Mouse (Mus musculus) embryo, embryonic 10.5 days (tissue): ENCODE data around the gene Slf1.
"Not testable (repeated sequence)": the region's sequence is repeated elsewhere in the genome, so short reads cannot be mapped to it uniquely, and the experiment has no call there.

Experiments used
- DNase-seq: peaks from one replicate; pipeline ENCODE4 v3.0.0-alpha.2; 2015; ENCODE audit warnings: low spot score

Gene Slf1

DNA sequence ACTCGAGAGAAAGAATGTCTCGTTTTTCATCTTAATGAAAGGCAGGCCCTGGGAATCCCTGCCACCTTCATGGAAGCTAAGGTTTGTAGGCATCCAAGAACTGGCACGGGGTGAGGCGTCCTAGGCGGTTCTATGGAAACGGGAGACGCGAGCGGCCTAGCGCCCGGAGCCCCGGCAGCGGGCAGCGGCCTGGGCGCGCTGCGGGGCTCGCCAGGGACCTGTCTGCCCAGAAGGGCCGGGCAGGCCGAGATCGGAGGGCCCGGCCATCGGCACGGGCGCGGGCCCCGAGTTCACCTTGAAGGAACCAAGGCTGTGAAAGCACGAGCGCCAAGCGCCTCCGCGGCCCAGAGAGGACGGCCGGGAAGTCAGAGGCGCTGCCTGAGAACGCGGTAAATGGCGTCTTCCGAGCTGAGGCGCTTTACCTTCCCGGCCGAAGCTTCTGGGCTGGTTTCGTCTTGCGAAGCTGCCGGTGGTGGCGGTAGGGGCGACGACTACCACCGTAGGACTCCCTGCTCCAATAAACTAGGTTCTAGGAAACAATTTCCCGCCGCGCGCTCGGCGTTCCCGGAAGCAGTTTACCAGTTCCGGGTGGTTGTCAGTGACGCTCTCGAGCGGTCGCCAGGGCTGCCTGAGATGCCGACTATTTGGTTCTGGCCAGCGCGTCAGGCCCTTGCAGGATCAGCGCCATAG, at the start of gene Slf1, which contains the start of gene 2210408I21Rik:
Gene Slf1 (minus strand): TSS at position 543 of the 690 bp plus-strand sequence.
Gene 2210408I21Rik (plus strand): TSS at position 610 of the 690 bp plus-strand sequence.
- peak; percentile 95 for DNase-seq

DNA sequence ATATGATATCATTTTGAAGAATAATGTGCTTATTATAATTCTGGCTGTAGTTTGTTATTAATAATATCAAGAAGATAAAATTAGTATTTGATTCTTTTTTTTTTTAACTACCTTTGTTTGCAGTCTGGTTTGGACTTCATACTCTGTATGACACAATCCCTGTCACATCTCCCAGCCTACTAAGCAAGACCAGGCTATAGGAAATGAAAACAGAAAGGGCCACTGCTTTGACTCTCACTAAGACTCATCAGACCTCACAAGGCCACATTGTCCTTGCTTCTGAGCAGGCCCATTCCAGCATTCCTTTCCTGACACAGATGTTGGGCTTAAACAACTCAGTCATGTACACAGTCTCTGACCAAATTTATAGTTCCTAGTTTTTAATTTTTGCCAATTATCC, 42.7 kb upstream of the Slf1 start:
- no peak for DNase-seq

DNA sequence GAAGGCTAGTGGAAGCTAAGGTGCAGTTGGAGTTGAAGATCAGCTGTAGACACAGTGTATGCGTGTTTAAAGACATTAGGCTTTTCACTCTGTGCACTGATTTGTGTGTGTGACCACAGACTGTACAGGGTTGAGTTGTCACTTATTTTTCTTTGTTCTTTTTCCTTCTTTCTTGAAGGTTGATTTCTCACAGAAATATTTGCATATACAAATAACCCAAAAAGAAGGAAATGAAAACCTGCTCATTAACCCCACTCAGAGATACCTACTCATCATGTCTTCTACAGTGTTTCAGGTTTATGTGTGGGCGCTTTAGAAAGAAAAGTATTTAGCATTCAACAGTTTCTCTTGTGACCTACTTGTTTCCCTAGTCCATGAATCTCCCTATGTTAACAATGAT, 5.6 kb upstream of the Slf1 start:
- DNase-seq: no peak

DNA sequence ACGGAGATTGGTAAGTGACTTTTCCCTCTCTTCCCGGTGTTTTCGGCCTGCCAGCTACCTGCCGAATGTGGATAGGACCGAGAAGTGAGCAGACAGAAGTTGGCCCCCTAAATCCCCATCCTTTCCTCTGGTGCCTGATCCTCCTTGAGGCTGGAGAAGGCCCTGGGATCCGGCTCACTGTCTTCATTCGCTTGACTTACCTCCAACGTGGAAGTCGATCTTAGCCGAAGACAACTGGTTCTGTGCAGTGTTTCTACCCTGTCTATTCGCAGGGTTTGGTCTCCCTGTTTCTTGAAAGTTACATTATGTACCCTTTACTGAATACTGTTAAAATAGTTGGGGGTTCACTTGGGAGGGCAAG, 328 bp upstream of the Slf1 start:
- no peak for DNase-seq

- no peak for DNase-seq
Measured at GRCm38 (mm10) chr13:77131132-77131531, 4.1 kb downstream of the Slf1 start.

DNA sequence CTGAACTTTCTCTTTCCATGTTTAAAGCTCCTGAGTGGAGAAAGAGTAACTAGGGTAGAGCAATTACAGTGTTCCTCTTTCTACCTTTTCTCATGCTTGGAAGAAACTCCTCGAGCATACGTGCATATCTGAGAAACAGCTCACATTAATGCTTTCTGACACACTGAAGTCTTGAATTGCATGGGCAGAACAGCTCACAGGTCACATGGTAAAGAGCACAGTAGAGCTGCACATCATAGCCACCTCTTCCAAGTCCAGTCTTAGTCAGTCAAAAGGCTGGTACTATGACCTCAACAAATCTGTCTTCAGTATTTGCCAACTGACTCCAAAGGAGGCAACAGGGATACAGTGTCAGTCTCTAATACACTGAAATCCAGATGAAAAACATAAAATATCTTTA, 7.0 kb downstream of the Slf1 start:
- DNase-seq: no peak

DNA sequence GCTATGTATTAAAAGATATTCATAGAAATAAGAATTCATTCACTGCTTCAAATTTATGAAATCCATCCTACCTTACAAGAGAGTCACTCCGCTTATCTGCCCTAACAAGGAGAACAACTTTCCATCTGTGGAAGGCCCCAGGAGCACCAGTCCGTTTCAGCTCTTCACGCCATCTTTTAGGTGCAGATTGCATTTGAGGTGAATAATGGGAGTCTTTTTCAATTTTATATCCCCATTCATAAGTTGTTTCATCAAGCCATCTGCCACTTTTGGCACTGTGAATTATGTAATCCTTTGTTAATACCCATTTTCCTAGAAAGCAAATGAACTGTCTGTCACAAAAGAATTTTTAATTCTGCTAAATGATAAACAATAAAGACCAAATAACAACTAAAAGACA, 10.1 kb downstream of the Slf1 start:
- DNase-seq: no peak

GRCm38 (mm10) chr13:77118695-77119094, 16.6 kb downstream of the Slf1 start:
- no peak for DNase-seq

DNA sequence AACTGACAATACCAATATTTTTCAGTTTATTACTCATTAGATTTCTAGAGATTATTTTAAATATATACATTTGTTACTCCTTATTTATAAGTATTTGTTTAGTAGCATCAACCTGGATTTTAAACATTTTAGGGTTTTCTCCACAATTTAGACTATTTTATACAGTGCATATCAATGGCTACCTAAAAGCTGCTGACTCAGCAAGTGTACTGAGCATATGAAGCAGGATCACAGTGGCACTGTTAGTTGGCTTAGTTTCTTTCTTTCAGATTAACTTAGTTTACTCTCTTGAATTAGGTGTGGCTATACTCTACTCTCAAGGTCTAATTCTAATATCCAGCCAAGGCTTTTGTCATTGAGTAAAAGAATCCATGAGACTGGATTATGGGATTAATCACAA, 27.5 kb downstream of the Slf1 start:
- DNase-seq: no peak

DNA sequence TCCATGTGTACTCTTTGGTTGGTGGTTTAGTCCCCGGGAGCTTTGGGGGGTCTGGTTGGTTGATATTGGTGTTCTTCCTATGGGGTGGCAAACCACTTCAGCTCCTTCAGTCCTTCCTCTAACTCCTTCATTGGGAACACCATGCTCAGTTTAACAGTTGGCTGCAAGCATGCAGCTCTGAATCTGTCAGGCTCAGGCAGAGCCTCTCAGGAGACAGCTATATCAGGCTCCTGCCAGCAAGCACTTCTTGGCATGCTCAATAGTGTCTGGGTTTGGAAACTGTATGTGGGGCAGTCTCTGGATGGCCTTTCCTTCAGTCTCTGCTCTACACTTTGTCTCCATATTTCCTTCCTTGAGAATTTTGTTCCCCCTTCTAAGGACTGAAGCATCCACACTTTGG, 42.4 kb downstream of the Slf1 start:
- not testable (repeated sequence) for DNase-seq

DNA sequence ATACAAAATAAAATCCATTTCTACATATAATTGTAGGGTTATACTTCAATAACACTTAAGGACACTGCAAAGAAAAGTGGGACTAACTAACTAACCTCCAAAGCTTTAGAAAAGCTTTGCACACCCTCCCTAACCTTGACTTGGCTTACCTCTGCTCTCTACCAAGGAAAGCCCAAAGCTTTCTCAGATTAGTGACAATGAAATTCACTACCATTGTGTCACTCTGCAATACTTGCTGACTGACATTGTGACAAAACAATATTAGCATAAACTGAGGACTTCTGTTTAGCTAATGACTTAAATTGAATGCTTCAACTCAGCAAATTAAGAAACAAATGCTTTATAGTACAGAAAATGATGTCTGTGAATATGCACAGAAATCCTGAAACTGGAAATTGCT, 63.2 kb downstream of the Slf1 start:
- no peak for DNase-seq

DNA sequence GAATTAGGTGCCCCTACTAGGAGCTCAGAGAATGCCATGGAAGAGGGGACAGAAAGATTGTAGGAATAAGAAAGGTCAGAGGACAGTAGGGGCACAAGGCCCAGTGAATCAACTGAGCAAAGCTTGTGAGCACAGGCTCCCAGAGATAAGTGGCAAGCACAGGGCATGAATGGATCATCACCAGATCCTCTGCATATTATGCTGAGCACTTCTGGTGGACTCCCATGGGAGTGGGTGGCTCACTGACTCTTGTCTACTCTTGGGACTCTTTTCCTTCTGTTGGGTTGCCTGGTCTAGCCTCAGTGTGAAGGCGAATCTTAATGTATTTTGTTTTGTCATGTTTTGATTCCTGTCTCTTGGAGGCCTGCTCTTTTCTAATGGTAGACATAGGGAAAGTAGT, 66.4 kb downstream of the Slf1 start:
- DNase-seq: no peak

DNA sequence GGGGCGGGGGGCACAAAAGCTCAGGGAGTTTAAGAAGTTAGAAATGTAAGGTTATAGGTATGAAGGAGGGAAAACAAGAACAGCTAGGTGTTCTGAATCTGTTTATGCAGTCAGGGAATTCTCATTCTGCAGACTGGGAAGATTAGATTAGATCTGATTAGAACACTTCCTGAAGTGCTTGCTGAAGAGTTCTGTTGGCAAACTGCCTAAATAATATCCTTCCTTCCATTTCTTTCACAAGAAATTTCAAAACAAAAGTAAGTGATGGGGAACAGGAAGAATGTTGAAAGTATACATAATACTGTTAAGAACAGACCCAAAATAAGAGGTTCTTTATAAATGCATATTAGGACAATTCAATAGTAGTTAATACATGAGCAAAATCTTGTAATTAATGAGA, 72.1 kb downstream of the Slf1 start:
- no peak for DNase-seq

GRCm38 (mm10) chr13:77049736-77050135, 85.5 kb downstream of the Slf1 start:
- DNase-seq: no peak

DNA sequence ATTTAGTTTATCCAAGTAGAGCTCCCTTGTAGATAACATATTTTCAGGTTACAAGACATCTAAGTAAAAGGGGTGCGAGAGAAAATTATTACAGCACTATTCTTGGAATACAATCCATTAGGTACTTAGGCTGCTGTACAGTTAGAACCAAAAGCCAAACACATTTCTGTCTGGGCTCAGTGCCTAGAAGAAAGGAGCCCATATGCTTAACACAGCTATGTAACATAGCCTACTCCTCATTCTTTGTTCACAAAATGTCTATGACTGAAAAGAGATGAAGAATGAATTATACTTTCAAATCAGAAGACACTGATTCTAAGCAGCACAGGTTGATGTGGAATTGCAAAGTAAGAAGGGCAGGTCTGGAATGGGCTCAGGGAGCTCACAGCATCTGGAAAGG, 86.8 kb downstream of the Slf1 start:
- DNase-seq: no peak

DNA sequence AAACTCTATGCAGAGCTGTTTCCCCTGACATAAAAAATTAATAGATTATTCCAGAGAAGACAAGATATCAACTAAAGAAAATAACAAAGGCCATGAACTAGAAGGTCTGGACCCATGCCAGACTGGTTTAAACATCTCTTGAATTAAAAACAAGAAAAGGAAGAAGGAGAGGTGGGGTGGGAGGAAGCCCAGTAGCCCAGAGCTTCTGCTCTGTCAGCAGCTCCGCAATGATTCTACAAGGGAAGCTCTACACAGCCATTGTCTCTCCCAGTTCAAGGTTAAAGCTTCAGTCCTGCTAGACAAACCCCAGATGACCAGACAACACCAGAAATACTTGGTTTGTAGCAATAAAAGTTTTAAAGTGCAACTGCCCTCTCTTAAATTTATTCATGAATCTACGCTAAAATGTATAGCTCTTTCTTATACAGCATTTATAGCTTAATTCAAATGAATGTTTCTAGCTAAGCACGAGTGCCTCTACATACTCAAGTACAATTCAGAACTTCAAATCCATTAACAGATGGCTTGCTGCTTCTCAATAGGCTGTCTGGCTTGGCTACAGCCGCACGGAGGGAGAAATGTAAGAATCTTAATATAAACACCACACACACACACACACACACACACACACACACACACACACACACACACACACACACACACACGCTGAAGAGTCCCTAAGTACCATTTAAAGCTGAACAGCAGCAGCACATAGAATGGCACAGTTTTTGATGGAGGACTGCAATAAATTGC, 87.9 kb downstream of the Slf1 start:
- DNase-seq: no peak

DNA sequence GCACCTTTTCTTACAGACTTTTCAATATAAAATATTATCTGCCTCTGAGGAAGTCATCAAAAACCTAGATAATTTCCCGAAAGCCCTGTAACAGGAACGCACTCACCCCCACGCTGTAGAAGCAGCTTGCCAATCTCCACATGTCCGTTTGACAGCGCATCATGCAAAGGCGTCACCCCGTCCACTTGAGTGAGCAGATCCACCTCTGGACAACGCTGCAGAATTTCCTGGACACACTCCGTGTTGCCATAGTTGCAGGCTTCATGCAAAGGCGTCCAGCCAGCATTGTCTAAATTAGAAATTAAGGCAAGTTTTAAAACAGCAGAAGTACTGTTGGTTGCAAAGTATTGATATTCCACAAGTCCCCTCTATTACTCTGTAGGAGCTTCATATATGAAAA, 88.9 kb downstream of the Slf1 start:
- DNase-seq: no peak

GRCm38 (mm10) chr13:77045375-77045774, 89.9 kb downstream of the Slf1 start:
- peak; percentile 56 for DNase-seq

GRCm38 (mm10) chr13:77043375-77043774, 91.9 kb downstream of the Slf1 start:
- DNase-seq: no peak

GRCm38 (mm10) chr13:77029594-77029993, 105.7 kb downstream of the Slf1 start:
- DNase-seq: no peak

GRCm38 (mm10) chr13:77018851-77019250, 116.4 kb downstream of the Slf1 start:
- DNase-seq: no peak

DNA sequence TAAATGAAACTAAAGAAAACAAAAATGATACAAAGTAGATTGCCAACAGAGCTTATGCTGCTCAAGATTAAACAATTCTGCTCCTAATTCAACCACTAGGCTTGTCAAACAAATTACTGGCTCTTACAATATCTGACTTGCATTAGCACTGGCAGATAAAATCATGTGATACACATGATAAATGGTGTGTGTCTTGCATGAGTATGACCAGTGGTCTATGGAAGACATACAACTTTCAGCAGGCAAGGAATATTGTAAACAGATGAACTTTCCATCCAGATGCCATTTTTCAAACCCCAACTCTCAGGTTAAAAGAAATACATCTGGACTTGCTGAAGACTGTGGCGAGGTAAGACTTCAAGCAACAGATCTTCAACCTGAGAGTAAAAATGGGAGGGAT, 131.6 kb downstream of the Slf1 start:
- DNase-seq: peak; percentile 3

DNA sequence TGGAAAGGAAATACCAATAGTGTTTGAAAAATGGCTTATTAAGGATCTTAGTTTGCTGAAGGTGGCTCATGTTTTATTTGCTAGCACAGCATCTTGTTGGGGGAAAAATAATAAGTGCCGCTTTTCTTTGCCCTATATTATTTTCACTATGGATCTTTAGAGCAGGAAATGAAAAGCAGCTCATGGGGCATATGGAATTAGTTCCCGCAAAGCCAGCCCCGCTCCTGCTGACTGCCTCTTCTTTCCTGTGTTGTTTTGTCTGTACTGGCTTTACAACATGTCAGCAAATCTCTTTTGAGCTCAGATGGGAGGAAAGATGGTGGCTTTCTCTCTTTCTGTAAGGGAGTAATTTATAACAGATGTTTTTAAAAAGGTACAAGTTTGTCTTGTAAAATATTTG, 132.6 kb downstream of the Slf1 start:
- peak; percentile 48 for DNase-seq
